In genomic region chr14:101452915-101453314, GRCm38 (mm10) we compare ENCODE assay signal across 31 mouse cellular contexts.
DNase-seq lines count a peak whose midpoint lies in the region; ATAC-seq lines count a peak whose summit lies in the region.
"Had no signal": no experiment of that assay in that cellular context is flagged by ENCODE, and none has a peak within 500 bp of the region (broad histone marks: within the 10 kb centered on the region; RNA-seq: fewer than 3 reads in every experiment).

No protein-coding gene starts in this region.

- no peak overlapping the region for H3K4me2 ChIP-seq in hindbrain, embryonic 11.5 days (replicated peaks; ENCODE audit: low read depth, low read length)
- H3K4me2 ChIP-seq: embryonic facial prominence, embryonic 15.5 days; forebrain, embryonic 12.5 days; heart, embryonic 11.5 days; hindbrain, embryonic 15.5 days; intestine, embryonic 15.5 days; limb, embryonic 15.5 days; liver, embryonic 13.5 days; lung, embryonic 14.5 days; midbrain, embryonic 11.5 days; neural tube, embryonic 12.5 days had no signal

- no peaks in the 10 kb centered on the region for H3K27me3 ChIP-seq in hindbrain, embryonic 11.5 days (ENCODE audit: control insufficient read depth, insufficient read depth, low read length)
- H3K27me3 ChIP-seq: embryonic facial prominence, embryonic 15.5 days; forebrain, embryonic 12.5 days; hindbrain, embryonic 15.5 days; intestine, embryonic 15.5 days; limb, embryonic 15.5 days; liver, embryonic 13.5 days; neural tube, embryonic 12.5 days had no signal

- H3K36me3 ChIP-seq in hindbrain, embryonic 11.5 days (ENCODE audit: control insufficient read depth, insufficient read depth, low read length): no peaks in the 10 kb centered on the region
- H3K36me3 ChIP-seq: embryonic facial prominence, embryonic 10.5 days; forebrain, embryonic 12.5 days; hindbrain, embryonic 15.5 days; intestine, embryonic 15.5 days; liver, embryonic 13.5 days; neural tube, embryonic 12.5 days had no signal

- peak; percentile 93 for ATAC-seq in common myeloid progenitor, adult 5-6 weeks (replicated peaks; ENCODE audit: low read depth, poor library complexity, severe bottlenecking)
- ATAC-seq in megakaryocyte, adult 5-6 weeks (ENCODE audit: poor library complexity, severe bottlenecking): peak; percentile 67
- ATAC-seq in hindbrain, embryonic 11.5 days (ENCODE audit: low FRiP score): no peak
- ATAC-seq: intestine, embryonic 15.5 days; midbrain, embryonic 16.5 days had no signal

- H3K4me1 ChIP-seq in hindbrain, embryonic 11.5 days (replicated peaks; ENCODE audit: control insufficient read depth, insufficient read depth, low read length): no peaks in the 10 kb centered on the region
- H3K4me1 ChIP-seq: embryonic facial prominence, embryonic 10.5 days; embryonic facial prominence, embryonic 15.5 days; forebrain, embryonic 12.5 days; hindbrain, embryonic 15.5 days; intestine, embryonic 15.5 days; limb, embryonic 10.5 days; limb, embryonic 15.5 days; liver, embryonic 13.5 days; neural tube, embryonic 12.5 days had no signal

- H3K4me3 ChIP-seq in hindbrain, embryonic 11.5 days (ENCODE audit: low read depth, low read length): no peak overlapping the region
- H3K4me3 ChIP-seq: embryonic facial prominence, embryonic 10.5 days; embryonic facial prominence, embryonic 15.5 days; forebrain, embryonic 12.5 days; hindbrain, embryonic 15.5 days; intestine, embryonic 15.5 days; limb, embryonic 10.5 days; limb, embryonic 15.5 days; liver, embryonic 13.5 days; neural tube, embryonic 12.5 days had no signal

- H3K9ac ChIP-seq in hindbrain, embryonic 11.5 days (ENCODE audit: low read depth, low read length): no peak overlapping the region
- H3K9ac ChIP-seq: embryonic facial prominence, embryonic 15.5 days; forebrain, embryonic 12.5 days; hindbrain, embryonic 15.5 days; intestine, embryonic 15.5 days; limb, embryonic 15.5 days; liver, embryonic 13.5 days; lung, embryonic 14.5 days; neural tube, embryonic 12.5 days had no signal

- peak; percentile 86 for DNase-seq in 416B (ENCODE audit: low read depth)
- DNase-seq in CD4-positive helper T cell, adult 2 months (ENCODE audit: low read depth, low spot score): peak; percentile 81
- no peak for DNase-seq in right cerebral cortex, postnatal 14 days
- DNase-seq in hindbrain, embryonic 11.5 days (ENCODE audit: low spot score): no peak
- DNase-seq in frontal cortex, postnatal 14 days (ENCODE audit: low spot score in 2 of 2): no peak
- DNase-seq: adrenal gland, postnatal 10 days; cerebellum, adult 2 months; cerebellum, postnatal 14 days; gastrocnemius, postnatal 25 days; heart, adult 18-20 months; heart, postnatal 4 days; kidney, adult 2 months; kidney, postnatal 10 days; layer of hippocampus, postnatal 36 days; liver, embryonic 13.5 days; lung, embryonic 14.5 days; lung, postnatal 14 days; thymus, postnatal 14 days had no signal

- H3K9me3 ChIP-seq in hindbrain, embryonic 11.5 days (ENCODE audit: control insufficient read depth, low read length): no peaks in the 10 kb centered on the region
- H3K9me3 ChIP-seq: embryonic facial prominence, embryonic 10.5 days; embryonic facial prominence, embryonic 15.5 days; forebrain, embryonic 12.5 days; hindbrain, embryonic 15.5 days; intestine, embryonic 15.5 days; limb, embryonic 10.5 days; limb, embryonic 15.5 days; liver, embryonic 13.5 days; neural tube, embryonic 12.5 days had no signal

- H3K27ac ChIP-seq in hindbrain, embryonic 11.5 days (ENCODE audit: low read depth, low read length): no peak overlapping the region
- H3K27ac ChIP-seq: embryonic facial prominence, embryonic 10.5 days; embryonic facial prominence, embryonic 15.5 days; forebrain, embryonic 12.5 days; hindbrain, embryonic 15.5 days; intestine, embryonic 15.5 days; limb, embryonic 10.5 days; limb, embryonic 15.5 days; liver, embryonic 13.5 days; neural tube, embryonic 12.5 days had no signal

- WGBS in hindbrain, embryonic 11.5 days: 86% methylated on average over 6 of the region's 6 CpGs

Comparison
In these comparisons a context has a peak if more than half of its experiments do, and no peak if none do; other contexts are left out.
1. DNase-seq: peak in 416B (single experiment) and CD4-positive helper T cell, adult 2 months (single experiment); none in right cerebral cortex, postnatal 14 days (single experiment), hindbrain, embryonic 11.5 days (single experiment) and frontal cortex, postnatal 14 days (0 of 2).